Mouse (Mus musculus) intestine, postnatal 0 days (tissue): Measurements from ENCODE around the gene Eaf1. TPM values are rescaled to one million over a fixed set of nuclear protein-coding genes. Genes with fewer than 3 reads are reported as not detected.
"Not testable (repeated sequence)": the region's sequence is repeated elsewhere in the genome, so short reads cannot be mapped to it uniquely, and the experiment has no call there.

ENCODE experiments used
- ATAC-seq: fragments of 200-750 bp; cut with Nextera tagmentation; 2 replicates; pipeline ENCODE4 v1.8.0; 2017; ENCODE audit warnings: mild to moderate bottlenecking, moderate TSS enrichment, moderate library complexity
- H3K27ac ChIP-seq: fragments of 300-500 bp; sonication (generic); 2 replicates; pipeline ENCODE4 v1.5.1; 2014; ENCODE audit warnings: mild to moderate bottlenecking, low read depth, low read length, moderate library complexity
- H3K27me3 ChIP-seq: fragments of 300-500 bp; sonication (generic); replicated peaks from 2 replicates; pipeline ENCODE4 v1.6.1; 2014; ENCODE audit warnings: low read length, mixed read lengths; ENCODE audit not compliant: control insufficient read depth, insufficient read depth
- H3K36me3 ChIP-seq: fragments of 300-500 bp; sonication (generic); 2 replicates; pipeline ENCODE4 v1.6.1; 2014; ENCODE audit warnings: mild to moderate bottlenecking, moderate library complexity; ENCODE audit not compliant: control insufficient read depth, insufficient read depth
- H3K4me1 ChIP-seq: fragments of 300-500 bp; sonication (generic); replicated peaks from 2 replicates; pipeline ENCODE4 v1.6.1; 2014; ENCODE audit warnings: antibody characterized with exemption, low read length, mixed read lengths; ENCODE audit not compliant: control insufficient read depth, insufficient read depth
- H3K4me2 ChIP-seq: fragments of 300-500 bp; sonication (generic); replicated peaks from 2 replicates; pipeline ENCODE4 v1.6.1; 2014; ENCODE audit warnings: low read depth, mild to moderate bottlenecking, moderate library complexity
- H3K4me3 ChIP-seq: fragments of 300-500 bp; sonication (generic); 2 replicates; pipeline ENCODE4 v1.5.1; 2014; ENCODE audit warnings: low read depth, low read length
- H3K9ac ChIP-seq: fragments of 300-500 bp; sonication (generic); 2 replicates; pipeline ENCODE4 v1.6.1; 2014; ENCODE audit warnings: mild to moderate bottlenecking, low read depth, low read length
- H3K9me3 ChIP-seq: fragments of 300-500 bp; sonication (generic); 2 replicates; pipeline ENCODE4 v1.6.1; 2016; ENCODE audit warnings: mixed run types; ENCODE audit not compliant: control insufficient read depth
- CTCF ChIP-seq: sonication (generic); IDR thresholded peaks from 2 replicates; pipeline ENCODE4 v1.5.1; 2016; ENCODE audit warnings: low read depth, mild to moderate bottlenecking, control low read depth, antibody characterized with exemption, moderate library complexity
- WGBS: fragments of 180-500 bp; shearing (Covaris S2); extraction: QIAGEN DNeasy Blood & Tissue Kit; methylation state at CpG from one replicate; pipeline ENCODE4 v1.1.7; 2014; 5-methylcytosine and 5-hydroxymethylcytosine counted together
- polyA plus RNA-seq: library from polyadenylated mRNA; unstranded; fragments of >200 nt; fragmentation: Nextera tagmentation; extraction: Ambion mirVana; gene quantifications from 2 replicates; pipeline ENCODE4 v1.2.1, GENCODE M21; 2015

Gene Eaf1
- polyA plus RNA-seq, 1 experiment from 2014 or later: 10.8 TPM

GRCm38 (mm10) chr14:31462226-31462625 lies 32.0 kb upstream of the Eaf1 start:
- not testable (repeated sequence) for H3K27me3 ChIP-seq, H3K27ac ChIP-seq, ATAC-seq, H3K4me3 ChIP-seq, H3K9ac ChIP-seq, H3K4me1 ChIP-seq, H3K9me3 ChIP-seq, H3K4me2 ChIP-seq, H3K36me3 ChIP-seq
- TF ChIP-seq CTCF: peak; percentile 46; the same call in 1 of the 2 replicates
- 69% methylated on average over 5 of the region's 5 CpGs for WGBS

GRCm38 (mm10) chr14:31462886-31463285 lies 31.3 kb upstream of the Eaf1 start:
- no peaks in the 10 kb centered on the region for H3K9me3 ChIP-seq
- H3K27ac ChIP-seq: no peak overlapping the region
- no peaks in the 10 kb centered on the region for H3K36me3 ChIP-seq
- H3K27me3 ChIP-seq: no peaks in the 10 kb centered on the region
- H3K9ac ChIP-seq: no peak overlapping the region
- TF ChIP-seq CTCF: no peak
- H3K4me1 ChIP-seq: no peaks in the 10 kb centered on the region
- no peak overlapping the region for H3K4me2 ChIP-seq
- ATAC-seq: no peak
- 66% methylated on average over 6 of the region's 6 CpGs for WGBS
- H3K4me3 ChIP-seq: no peak overlapping the region

GRCm38 (mm10) chr14:31464176-31464575 lies 30.0 kb upstream of the Eaf1 start:
- no peak overlapping the region for H3K4me3 ChIP-seq
- WGBS: 62% methylated on average over 8 of the region's 8 CpGs
- no peak overlapping the region for H3K4me2 ChIP-seq
- no peak overlapping the region for H3K9ac ChIP-seq
- H3K9me3 ChIP-seq: no peaks in the 10 kb centered on the region
- no peaks in the 10 kb centered on the region for H3K4me1 ChIP-seq
- TF ChIP-seq CTCF: peak; percentile 69
- no peaks in the 10 kb centered on the region for H3K36me3 ChIP-seq
- H3K27me3 ChIP-seq: no peaks in the 10 kb centered on the region
- no peak for ATAC-seq
- H3K27ac ChIP-seq: no peak overlapping the region

GRCm38 (mm10) chr14:31469711-31470110 lies 24.5 kb upstream of the Eaf1 start:
- WGBS: 60% methylated on average over 4 of the region's 4 CpGs
- Histone ChIP-seq H3K4me3 (no peak overlapping the region), H3K9ac (no peak overlapping the region), H3K4me2 (no peak overlapping the region), H3K36me3 (no peaks in the 10 kb centered on the region), H3K27ac (no peak overlapping the region), H3K4me1 (no peaks in the 10 kb centered on the region), H3K27me3 (no peaks in the 10 kb centered on the region), H3K9me3 (no peaks in the 10 kb centered on the region)
- ATAC-seq: no peak
- TF ChIP-seq CTCF: peak; percentile 44

GRCm38 (mm10) chr14:31472451-31473061 lies 21.6 kb upstream of the Eaf1 start:
- ATAC-seq: no peak
- no peak overlapping the region for H3K4me2 ChIP-seq
- no peak overlapping the region for H3K9ac ChIP-seq
- peak; percentile 78 for TF ChIP-seq CTCF
- no peaks in the 10 kb centered on the region for H3K9me3 ChIP-seq
- H3K27ac ChIP-seq: no peak overlapping the region
- no peaks in the 10 kb centered on the region for H3K36me3 ChIP-seq
- WGBS: 8% methylated on average over 5 of the region's 5 CpGs
- no peak overlapping the region for H3K4me3 ChIP-seq
- no peaks in the 10 kb centered on the region for H3K4me1 ChIP-seq
- no peaks in the 10 kb centered on the region for H3K27me3 ChIP-seq

- ATAC-seq: no peak
- Histone ChIP-seq H3K4me3 (no peak overlapping the region), H3K9me3 (no peaks in the 10 kb centered on the region), H3K27ac (no peak overlapping the region), H3K36me3 (no peaks in the 10 kb centered on the region), H3K9ac (no peak overlapping the region), H3K4me2 (no peak overlapping the region), H3K4me1 (no peaks in the 10 kb centered on the region), H3K27me3 (no peaks in the 10 kb centered on the region)
- peak; percentile 48 for TF ChIP-seq CTCF
- 82% methylated on average over 2 of the region's 2 CpGs for WGBS
Measured at GRCm38 (mm10) chr14:31473297-31473696, 20.9 kb upstream of the Eaf1 start.

GRCm38 (mm10) chr14:31482417-31482816 lies 11.8 kb upstream of the Eaf1 start:
- no peaks in the 10 kb centered on the region for H3K9me3 ChIP-seq
- no peak overlapping the region for H3K4me2 ChIP-seq
- no peak for TF ChIP-seq CTCF
- no peaks in the 10 kb centered on the region for H3K27me3 ChIP-seq
- no peak overlapping the region for H3K9ac ChIP-seq
- 83% methylated on average over 5 of the region's 5 CpGs for WGBS
- H3K27ac ChIP-seq: peak overlapping the region; percentile 54
- H3K4me1 ChIP-seq: no peaks in the 10 kb centered on the region
- H3K4me3 ChIP-seq: no peak overlapping the region
- peaks cover 74% of the 10 kb centered on the region for H3K36me3 ChIP-seq
- peak; percentile 87 for ATAC-seq
